Mouse (Mus musculus) C2C12 (cell line): ENCODE measurements around the gene Snx25. TPM values are rescaled to one million over a fixed set of nuclear protein-coding genes. Genes with fewer than 3 reads are reported as not detected.
A peak's percentile ranks its signal among the peaks of the same experiment; 100 is the strongest.

Experiments used
- H3K27me3 ChIP-seq: one replicate; pipeline ENCODE4 v1.6.1; 2011; ENCODE audit not compliant: control insufficient read depth, insufficient read depth, insufficient read length
- H3K36me3 ChIP-seq: one replicate; pipeline ENCODE4 v1.6.1; 2011; ENCODE audit not compliant: control insufficient read depth, insufficient read depth
- H3K4me3 ChIP-seq: one replicate; pipeline ENCODE4 v1.5.1; 2011; ENCODE audit warnings: mild to moderate bottlenecking, control low read depth; ENCODE audit not compliant: poor library complexity, insufficient read depth, severe bottlenecking
- H3K79me2 ChIP-seq: one replicate; pipeline ENCODE4 v1.6.1; 2011; ENCODE audit not compliant: control insufficient read depth, insufficient read depth
- H3K79me3 ChIP-seq: one replicate; pipeline ENCODE4 v1.6.1; 2011; ENCODE audit warnings: low read depth, control low read depth
- H3ac ChIP-seq: one replicate; pipeline ENCODE3; 2011; ENCODE audit warnings: low read depth; ENCODE audit not compliant: control insufficient read depth, insufficient read length
- CEBPB ChIP-seq: IDR thresholded peaks from one replicate; pipeline ENCODE4 v1.6.1; 2011; ENCODE audit warnings: low read depth, mild to moderate bottlenecking, control low read depth, moderate library complexity
- CTCF ChIP-seq: IDR thresholded peaks from one replicate; pipeline ENCODE4 v1.5.1; 2011; ENCODE audit not compliant: control insufficient read depth, insufficient read depth, insufficient read length
- FOSL1 ChIP-seq: IDR thresholded peaks from one replicate; pipeline ENCODE4 v1.8.0; 2011; ENCODE audit warnings: mild to moderate bottlenecking, low read length; ENCODE audit not compliant: poor library complexity, insufficient read depth, severe bottlenecking
- MAX ChIP-seq: IDR thresholded peaks from one replicate; pipeline ENCODE4 v1.6.1; 2011; ENCODE audit warnings: mild to moderate bottlenecking, control low read depth
- MYOD1 ChIP-seq: IDR thresholded peaks from one replicate; pipeline ENCODE4 v1.6.1; 2011; ENCODE audit warnings: low read depth; ENCODE audit not compliant: control insufficient read depth, insufficient read length
- MYOG ChIP-seq: IDR thresholded peaks from one replicate; pipeline ENCODE4 v1.6.1; 2011; ENCODE audit not compliant: control insufficient read depth, insufficient read length; ENCODE audit errors: extremely low read depth
- USF1 ChIP-seq: IDR thresholded peaks from one replicate; pipeline ENCODE4 v1.6.1; 2011; ENCODE audit warnings: low read depth, mild to moderate bottlenecking, control low read depth, moderate library complexity
- polyA plus RNA-seq: library from polyadenylated mRNA; unstranded; fragments of >200 nt; fragmentation: generic; extraction: Trizol; gene quantifications from one replicate; pipeline ENCODE4 v1.2.1, GENCODE M21; 2012; ENCODE audit warnings: missing spikeins

Snx25 gene
- polyA plus RNA-seq, 1 experiment: 11.3 TPM

DNA sequence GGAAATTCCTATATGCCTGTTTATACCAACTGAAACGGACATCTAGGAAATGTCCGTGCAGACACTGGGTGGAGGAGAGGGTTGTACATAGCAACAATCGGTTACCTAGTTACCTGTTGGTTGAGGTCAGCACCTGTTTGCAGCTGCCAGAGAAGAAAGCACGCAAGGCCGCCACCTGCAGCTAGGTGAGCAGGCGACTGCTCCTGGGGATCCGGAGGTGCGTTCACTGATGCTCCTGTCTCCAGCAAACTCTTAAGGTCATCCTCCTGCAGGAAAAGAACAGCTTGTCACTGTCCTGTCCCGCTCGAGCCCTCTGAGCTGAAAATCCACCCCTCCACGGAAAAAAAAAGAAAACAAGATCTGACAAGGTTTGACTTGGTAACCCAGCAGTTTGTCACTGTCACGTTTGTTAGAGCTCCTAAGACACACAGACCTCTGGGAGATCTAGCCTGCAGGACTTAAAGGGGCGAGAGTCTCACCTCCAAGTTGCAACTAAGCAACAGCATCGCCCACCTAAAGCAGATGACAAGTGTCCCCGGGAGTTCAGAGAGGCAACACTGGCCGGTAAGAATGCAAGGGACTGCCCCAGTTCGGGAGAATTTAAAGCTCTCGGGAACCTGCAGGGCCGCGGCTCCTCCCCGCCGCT, 152.7 kb downstream of the Snx25 start, which contains the start of gene Lrp2bp:
Gene Lrp2bp (plus strand): TSS at position 166 of the 646 bp plus-strand sequence.
- no peaks in the 10 kb centered on the region for H3K79me2 ChIP-seq
- no peaks in the 10 kb centered on the region for H3K79me3 ChIP-seq
- H3K36me3 ChIP-seq: peaks cover 29% of the 10 kb centered on the region
- TF ChIP-seq MAX: no peak
- TF ChIP-seq FOSL1: no peak
- TF ChIP-seq USF1: no peak
- no peak for TF ChIP-seq CEBPB
- no peak for TF ChIP-seq MYOG
- no peak for TF ChIP-seq CTCF
- TF ChIP-seq MYOD1: no peak
- H3K27me3 ChIP-seq: no peaks in the 10 kb centered on the region
- peak within 1 kb of the TSS; percentile 76 for H3ac ChIP-seq
- H3K4me3 ChIP-seq: peak within 1 kb of the TSS; percentile 34

GRCm38 (mm10) chr8:45998228-45998627, 153.7 kb downstream of the Snx25 start:
- no peak for TF ChIP-seq FOSL1
- no peak for TF ChIP-seq CTCF
- TF ChIP-seq MAX: no peak
- TF ChIP-seq USF1: no peak
- no peak for TF ChIP-seq CEBPB
- TF ChIP-seq MYOG: no peak
- no peak for TF ChIP-seq MYOD1
- Histone ChIP-seq H3ac (no peak overlapping the region), H3K4me3 (no peak overlapping the region), H3K36me3 (peaks cover 38% of the 10 kb centered on the region), H3K79me2 (no peaks in the 10 kb centered on the region), H3K79me3 (no peaks in the 10 kb centered on the region), H3K27me3 (no peaks in the 10 kb centered on the region)

DNA sequence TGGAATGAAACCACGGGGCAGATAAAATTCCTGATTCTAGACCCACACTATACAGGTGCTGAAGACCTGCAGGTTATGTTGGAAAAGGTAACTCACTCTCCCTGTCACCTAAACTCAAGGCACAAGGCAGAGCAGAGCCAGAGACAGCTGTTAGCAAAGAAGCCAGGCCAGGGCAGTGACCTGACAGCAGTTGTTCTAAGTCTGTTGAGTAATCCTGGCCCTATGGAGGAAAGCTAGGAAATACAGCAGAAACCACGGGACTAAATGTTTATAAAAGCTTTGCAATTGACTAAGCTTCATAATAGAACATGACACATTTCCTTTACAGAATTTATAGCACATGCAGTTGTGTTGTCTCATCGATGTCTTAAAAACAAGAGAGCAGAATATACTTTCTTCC, 156.4 kb downstream of the Snx25 start:
- Histone ChIP-seq H3K79me2 (no peaks in the 10 kb centered on the region), H3K4me3 (no peak overlapping the region), H3K79me3 (no peaks in the 10 kb centered on the region), H3ac (no peak overlapping the region), H3K36me3 (peaks cover 56% of the 10 kb centered on the region), H3K27me3 (no peaks in the 10 kb centered on the region)
- TF ChIP-seq USF1 (no peak), MYOD1 (no peak), MYOG (no peak), MAX (no peak), FOSL1 (no peak), CTCF (no peak), CEBPB (no peak)

GRCm38 (mm10) chr8:45994111-45994510, 157.8 kb downstream of the Snx25 start:
- H3K36me3 ChIP-seq: peaks cover 62% of the 10 kb centered on the region

DNA sequence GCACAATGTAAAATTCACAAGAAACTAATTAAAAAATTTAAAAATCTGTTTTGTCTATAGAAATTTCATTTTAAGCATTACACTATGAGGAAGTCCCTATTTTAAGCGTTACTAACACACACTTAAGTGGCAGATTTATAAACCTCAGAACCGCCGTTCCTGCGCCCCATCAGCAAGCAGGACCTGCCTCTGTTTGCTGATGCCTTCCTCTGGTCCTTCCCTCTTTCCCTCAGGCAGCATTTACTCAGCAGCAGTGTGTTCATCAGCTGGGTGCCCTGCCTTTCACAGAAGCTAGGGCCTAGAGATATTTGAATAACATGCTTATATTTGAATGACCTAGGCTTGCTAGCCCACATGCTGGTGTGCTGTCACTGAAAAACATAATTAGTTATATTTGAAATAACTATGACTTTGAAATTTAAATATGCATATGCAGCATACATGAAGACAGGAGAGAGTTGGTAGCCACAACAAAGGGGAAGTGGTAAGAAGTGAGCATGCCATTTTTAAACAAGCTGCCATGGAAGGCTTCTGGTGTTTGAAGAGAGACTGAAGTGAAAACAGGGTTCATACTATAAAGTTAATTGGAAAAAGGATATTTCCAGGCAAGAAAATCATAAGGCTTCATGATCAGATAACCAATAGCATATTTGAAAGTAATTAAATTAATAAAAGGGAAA, 161.2 kb downstream of the Snx25 start:
- H3K36me3 ChIP-seq: peaks cover 45% of the 10 kb centered on the region
- H3K4me3 ChIP-seq: no peak overlapping the region
- no peak overlapping the region for H3ac ChIP-seq
- H3K27me3 ChIP-seq: no peaks in the 10 kb centered on the region
- H3K79me3 ChIP-seq: no peaks in the 10 kb centered on the region
- H3K79me2 ChIP-seq: no peaks in the 10 kb centered on the region
- no peak for TF ChIP-seq MYOD1
- no peak for TF ChIP-seq USF1
- no peak for TF ChIP-seq CTCF
- no peak for TF ChIP-seq MAX

More at GRCm38 (mm10) chr8:45994111-45994510, 157.8 kb downstream of the Snx25 start:
- H3ac ChIP-seq: no peak overlapping the region
- no peaks in the 10 kb centered on the region for H3K79me3 ChIP-seq
- H3K27me3 ChIP-seq: no peaks in the 10 kb centered on the region
- H3K4me3 ChIP-seq: no peak overlapping the region
- TF ChIP-seq MYOG (no peak), FOSL1 (no peak), CEBPB (no peak), USF1 (no peak), MYOD1 (no peak), MAX (no peak), CTCF (no peak)
- H3K79me2 ChIP-seq: no peaks in the 10 kb centered on the region
